Mouse (Mus musculus) left cerebral cortex, adult 2 months (tissue): Measurements from ENCODE around the gene B430218F22Rik. TPM values are rescaled to one million over a fixed set of nuclear protein-coding genes. Genes with fewer than 3 reads are reported as not detected.
A peak's percentile ranks its signal among the peaks of the same experiment; 100 is the strongest.
"Not testable (repeated sequence)": the region's sequence is repeated elsewhere in the genome, so short reads cannot be mapped to it uniquely, and the experiment has no call there.

Source experiments
- DNase-seq, 2 experiments: peaks; one replicate each; pipeline ENCODE4 v3.0.0; 2021 to 2022; ENCODE audit warnings: low spot score in 2 of 2, mixed read lengths in 1 of 2; ENCODE audit errors: extremely low spot score in 1 of 2
- H3K27ac ChIP-seq: fragments of 200-600 bp; 2 replicates; pipeline ENCODE4 v1.8.1; 2022
- H3K4me3 ChIP-seq: fragments of 200-600 bp; 2 replicates; pipeline ENCODE4 v1.8.1; 2022
- CTCF ChIP-seq: fragments of 200-600 bp; IDR thresholded peaks from 2 replicates; pipeline ENCODE4 v1.8.1; 2022; ENCODE audit warnings: antibody characterized with exemption, mild to moderate bottlenecking, moderate library complexity
- intact Hi-C: fragments of 180-260 bp; cut with DNase I; formaldehyde crosslinking; loops from one replicate; pipeline ENCODE4 v1.15.1; 2025
- long read RNA-seq, 2 experiments: library from polyadenylated mRNA; stranded (forward); transcript quantifications; one replicate each; pipeline ENCODE4 v2.0.0; 2021; ENCODE audit warnings: borderline mapping rate in 2 of 2
- total RNA-seq, 2 experiments: library from RNA; stranded (reverse); gene quantifications; 2 replicates each; pipeline ENCODE4 v1.2.3; 2021

The B430218F22Rik gene
- under 1 TPM; 0.45 to 0.61 TPM for total RNA-seq
- long read RNA-seq, experiment 1 = 0 reads
- long read RNA-seq, experiment 2, partial matches to known transcripts = 0 of 1 reads
- long read RNA-seq, experiment 2, other reads (novel, unspliced or antisense) = 0 of 1 reads

DNA sequence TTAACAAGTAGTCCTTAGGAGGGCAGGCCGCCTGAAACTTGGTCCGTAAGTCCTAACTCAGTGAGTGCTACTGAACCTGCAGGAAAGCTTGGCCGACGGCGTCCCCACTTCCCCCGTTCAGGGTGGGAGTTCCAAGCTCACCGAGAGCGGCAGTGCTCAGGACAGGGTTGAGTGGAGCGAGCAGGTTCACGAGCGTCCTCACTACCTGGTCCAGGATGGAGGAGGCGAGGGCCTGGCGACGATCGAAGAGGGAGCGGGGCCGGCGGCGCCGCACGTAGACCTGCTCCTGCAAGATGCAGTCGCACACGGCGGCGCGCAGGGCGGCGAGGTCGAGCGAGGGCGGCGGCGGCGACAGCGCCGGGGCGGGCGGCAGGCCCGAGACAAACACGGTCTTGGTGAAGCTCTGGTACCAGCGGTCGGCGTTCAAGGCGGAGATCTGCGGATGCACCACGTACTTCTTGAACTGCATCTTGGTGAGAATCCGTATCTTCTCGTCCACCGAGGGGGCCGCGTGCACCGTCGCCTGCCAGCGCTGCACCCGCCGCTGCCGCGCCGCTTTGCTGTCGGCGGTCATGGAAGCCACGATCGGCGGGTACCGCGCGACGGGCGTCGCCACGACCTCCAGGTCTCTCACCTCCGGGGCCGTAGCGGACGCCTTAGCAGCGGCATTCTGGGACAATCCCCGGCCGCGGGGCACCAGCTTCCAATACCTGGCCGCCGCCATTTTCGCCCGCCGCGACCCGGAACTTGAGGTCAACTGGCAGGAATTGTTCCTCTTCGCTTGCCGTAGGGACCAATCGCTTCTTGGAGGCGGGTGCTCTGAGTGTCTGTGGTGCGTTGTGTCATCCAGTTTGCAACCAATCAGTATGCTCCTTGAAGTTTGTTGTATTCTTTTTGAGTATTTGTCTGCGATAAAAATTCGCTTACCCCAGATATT is at the start of gene B430218F22Rik, which contains the start of gene Mrps30:
Gene B430218F22Rik (plus strand): TSS at position 120 of the 937 bp plus-strand sequence.
Gene Mrps30 (minus strand): TSS at position 742 of the 937 bp plus-strand sequence.
- no peak for TF ChIP-seq CTCF
- intact Hi-C loops = no loop called here
- peak within 1 kb of the TSS; percentile 72 for H3K4me3 ChIP-seq

DNA sequence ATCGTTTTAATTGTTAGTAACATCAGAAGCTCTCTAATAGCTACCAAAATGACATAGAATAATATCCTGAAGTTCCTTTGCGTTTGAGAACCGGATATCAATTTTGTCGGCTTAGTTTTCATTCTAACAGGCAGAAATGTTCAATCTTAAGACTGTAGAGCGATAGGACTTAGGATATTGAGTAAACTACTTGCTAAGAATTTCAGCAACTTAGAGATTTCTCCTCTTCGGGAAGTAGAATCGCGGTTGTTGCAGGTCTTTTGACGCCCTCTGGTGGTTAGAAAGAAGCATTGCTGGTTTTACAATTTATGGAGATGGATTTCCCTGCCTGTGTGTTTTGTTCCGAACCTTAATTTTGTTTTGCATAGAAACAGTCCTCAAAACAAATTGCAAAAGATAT is 36.2 kb upstream of the B430218F22Rik start:
- Histone ChIP-seq H3K4me3 (no peak overlapping the region), H3K27ac (no peak overlapping the region)
- TF ChIP-seq CTCF = peak; percentile 91
- no peak for DNase-seq
- intact Hi-C loops = loop anchor here (2.0 to 5.0 kb wide), 2 partner anchors 748 to 799 kb away; partner anchors contain the start of gene Hcn1

More for the DNA sequence above, at the start of gene B430218F22Rik, which contains the start of gene Mrps30:
- peak within 1 kb of the TSS; percentile 88 for H3K27ac ChIP-seq
- peak; percentile 93 to 95 for DNase-seq

DNA sequence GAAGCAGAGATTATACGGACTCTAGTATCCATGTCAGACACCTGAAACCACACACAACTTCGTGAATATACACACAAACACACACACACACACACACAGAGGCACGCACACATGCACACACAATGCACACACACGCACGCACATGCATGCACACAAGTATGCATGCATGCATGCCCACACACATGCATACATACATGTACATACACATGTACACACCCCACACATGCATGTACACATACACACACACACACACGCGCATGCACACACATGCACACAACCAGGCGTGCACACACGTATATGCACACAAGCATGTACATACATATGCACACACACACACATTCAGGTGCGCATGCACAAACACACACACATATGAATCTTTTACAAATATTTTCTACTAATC is 35.6 kb upstream of the B430218F22Rik start:
- no peak for DNase-seq
- intact Hi-C loops = loop anchor here (2.0 to 5.0 kb wide), 2 partner anchors 749 to 800 kb away; partner anchors contain the start of gene Hcn1
- no peak for TF ChIP-seq CTCF
- Histone ChIP-seq H3K27ac (no peak overlapping the region), H3K4me3 (no peak overlapping the region)

DNA sequence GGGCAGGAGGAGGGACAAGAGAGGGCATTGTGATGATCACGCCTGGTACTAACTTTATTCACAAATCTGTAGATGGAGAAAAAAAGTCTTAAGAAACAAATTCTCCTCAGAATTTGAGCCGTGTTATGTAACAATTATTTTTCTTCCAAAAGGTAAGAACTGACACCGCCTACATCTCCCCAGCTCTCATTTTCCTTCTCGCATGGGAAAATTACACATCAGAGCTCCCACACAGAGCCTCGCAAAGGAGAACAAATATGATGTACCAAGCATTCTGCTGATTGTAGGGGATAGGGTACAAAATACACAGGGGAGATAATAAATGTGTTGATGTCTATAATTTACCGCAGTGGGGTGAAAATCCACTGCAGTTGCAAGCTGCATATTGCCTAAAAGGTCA is 23.1 kb upstream of the B430218F22Rik start:
- intact Hi-C loops = no loop called here
- Histone ChIP-seq H3K4me3 (no peak overlapping the region), H3K27ac (peak overlapping the region; percentile 20; the same call in 1 of the 2 replicates)
- peak in 1 of 2 experiments; percentile 40 for DNase-seq
- no peak for TF ChIP-seq CTCF

DNA sequence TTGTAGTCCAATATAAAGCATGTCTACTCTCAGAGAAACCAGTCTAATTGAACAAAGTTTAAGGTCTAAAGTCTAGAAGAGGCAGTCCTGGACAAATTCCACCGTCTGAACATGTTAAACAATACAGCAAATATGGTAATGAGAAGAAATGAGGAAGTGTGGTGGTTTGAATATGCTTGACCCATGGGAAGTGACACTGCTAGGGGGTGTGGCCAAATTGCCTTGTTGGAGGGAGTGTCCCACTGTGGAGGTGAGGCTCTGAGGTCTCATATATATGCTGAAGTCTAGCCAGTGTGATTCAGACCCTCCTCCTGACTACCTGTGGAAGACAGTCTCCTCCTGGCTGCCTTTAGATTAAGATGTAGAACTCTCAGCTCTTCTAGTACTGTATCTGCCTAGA is 20.7 kb upstream of the B430218F22Rik start:
- DNase-seq = no peak
- no peak overlapping the region for H3K4me3 ChIP-seq
- no peak for TF ChIP-seq CTCF
- intact Hi-C loops = no loop called here
- no peak overlapping the region for H3K27ac ChIP-seq

DNA sequence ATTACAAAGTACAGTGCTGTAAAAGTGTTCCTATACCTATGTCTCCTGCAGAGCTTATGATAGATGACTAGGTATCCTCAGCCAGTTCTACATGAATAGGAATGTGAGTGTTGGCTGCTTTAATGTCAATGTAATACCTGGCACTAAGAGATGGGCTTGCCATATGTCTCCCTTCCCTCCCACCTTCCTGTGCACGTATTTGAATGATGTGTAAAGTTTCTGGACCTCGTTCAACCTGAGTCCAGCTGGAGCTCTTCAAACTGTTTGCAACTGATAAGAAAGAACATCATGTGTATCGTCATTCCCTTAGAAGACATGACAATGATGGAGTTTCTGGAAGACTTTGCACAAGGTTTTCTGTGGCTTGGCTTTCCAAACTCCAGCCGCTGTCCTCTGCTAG is 13.6 kb upstream of the B430218F22Rik start:
- no peak overlapping the region for H3K27ac ChIP-seq
- no peak for TF ChIP-seq CTCF
- DNase-seq = no peak
- H3K4me3 ChIP-seq = no peak overlapping the region
- intact Hi-C loops = no loop called here

DNA sequence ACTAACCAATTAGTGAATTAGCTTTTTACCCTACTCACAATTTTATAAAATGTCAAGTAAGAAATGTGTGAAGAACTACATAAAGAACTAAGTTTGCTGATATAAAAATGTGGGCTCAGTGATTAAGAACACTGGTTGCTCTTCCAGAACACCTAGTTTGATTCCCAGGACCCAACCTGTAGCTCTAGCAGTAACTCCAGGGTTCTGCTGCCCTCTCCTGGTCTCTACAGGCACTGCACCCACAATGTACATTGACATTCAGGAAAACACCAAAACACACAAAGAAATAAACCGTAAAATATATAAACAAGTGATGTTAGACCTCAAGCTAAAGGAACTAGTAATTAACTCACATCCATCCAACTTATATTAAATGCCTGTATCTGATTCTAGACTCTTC is 7.3 kb upstream of the B430218F22Rik start:
- DNase-seq = peak; percentile 56 to 71
- Histone ChIP-seq H3K27ac (no peak overlapping the region), H3K4me3 (no peak overlapping the region)
- peak; percentile 95 for TF ChIP-seq CTCF
- intact Hi-C loops = loop anchor here (5.0 kb wide), 1 partner anchor 1042 kb away; no protein-coding TSS in a partner anchor

DNA sequence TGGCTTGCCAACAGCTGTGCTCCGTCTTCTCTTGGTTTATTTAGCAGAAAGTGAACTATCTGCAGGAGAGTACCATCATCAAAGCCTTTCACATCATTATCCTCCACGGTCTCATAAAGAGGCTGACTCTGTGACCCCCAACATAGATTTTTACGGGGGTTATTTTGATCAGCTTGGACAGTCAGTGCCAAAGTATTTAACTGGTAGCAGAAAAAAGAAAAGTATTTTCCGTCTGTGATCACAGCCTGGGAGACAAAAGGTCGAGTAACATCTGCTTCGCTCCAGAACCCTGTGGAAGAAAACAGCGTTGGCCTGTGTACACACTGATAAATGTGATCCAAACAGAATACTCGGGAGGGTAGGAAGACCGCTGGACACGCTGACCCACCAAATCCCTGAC is 6.0 kb upstream of the B430218F22Rik start:
- Histone ChIP-seq H3K27ac (no peak overlapping the region), H3K4me3 (no peak overlapping the region)
- TF ChIP-seq CTCF = no peak
- intact Hi-C loops = no loop called here
- no peak for DNase-seq

DNA sequence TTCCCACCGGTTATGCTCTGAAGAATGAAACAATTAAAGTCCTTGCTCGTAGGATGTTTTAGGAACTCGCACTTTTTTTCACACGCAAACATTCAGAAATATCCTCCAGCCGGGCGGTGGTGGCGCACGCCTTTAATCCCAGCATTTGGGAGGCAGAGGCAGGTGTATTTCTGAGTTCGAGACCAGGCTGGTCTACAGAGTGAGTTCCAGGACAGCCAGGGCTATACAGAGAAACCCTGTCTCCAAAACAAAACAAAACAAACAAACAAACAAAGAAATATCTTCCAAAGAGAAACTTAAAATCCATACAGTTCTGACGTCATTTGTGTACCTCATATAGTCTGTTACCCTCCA is 995 bp downstream of the B430218F22Rik start:
- intact Hi-C loops, DNase-seq, H3K27ac ChIP-seq: not testable (repeated sequence)
- peak overlapping the region; percentile 72 for H3K4me3 ChIP-seq

DNA sequence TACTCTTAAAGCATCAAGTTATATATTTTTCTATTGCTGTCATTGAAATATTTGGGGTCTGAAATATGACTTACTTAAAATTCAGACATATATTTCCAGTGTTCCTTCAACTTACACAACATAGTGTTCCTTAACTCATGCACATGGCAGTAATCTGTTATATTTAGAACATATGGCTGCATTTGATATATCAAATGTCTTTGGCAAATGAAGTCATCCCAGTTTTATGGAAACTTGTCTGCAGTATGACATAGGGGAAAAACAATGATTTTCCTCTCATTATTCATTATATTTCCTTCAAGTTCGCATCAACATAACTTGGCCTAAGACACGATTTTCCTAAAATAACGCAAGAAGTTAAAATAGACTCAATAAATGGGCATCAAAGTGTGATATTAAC is 9.4 kb downstream of the B430218F22Rik start:
- Histone ChIP-seq H3K27ac (no peak overlapping the region), H3K4me3 (no peak overlapping the region)
- DNase-seq = no peak
- no peak for TF ChIP-seq CTCF
- intact Hi-C loops = no loop called here

DNA sequence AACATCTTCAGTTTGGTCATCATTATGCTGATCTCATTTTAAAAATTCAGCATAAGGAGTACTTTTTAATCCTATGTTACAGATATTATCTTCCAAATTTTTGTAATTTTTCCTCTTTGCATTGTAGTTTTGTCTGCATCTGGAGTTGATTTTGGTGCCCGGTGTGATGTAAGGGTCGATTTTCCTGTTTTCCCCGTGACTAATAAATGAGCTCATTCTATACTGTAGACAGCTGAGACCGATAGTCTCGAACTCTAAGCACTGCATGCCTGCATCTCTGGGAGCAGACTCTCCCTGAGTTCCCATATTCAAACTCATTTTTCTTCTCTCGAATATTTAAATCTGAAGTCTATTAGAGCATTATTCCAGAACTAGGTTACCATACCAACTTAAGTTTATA is 13.9 kb downstream of the B430218F22Rik start:
- no peak overlapping the region for H3K4me3 ChIP-seq
- intact Hi-C loops = loop anchor here (5.0 kb wide), 1 partner anchor 977 kb away; no protein-coding TSS in a partner anchor
- H3K27ac ChIP-seq = no peak overlapping the region
- no peak for DNase-seq
- TF ChIP-seq CTCF = no peak

DNA sequence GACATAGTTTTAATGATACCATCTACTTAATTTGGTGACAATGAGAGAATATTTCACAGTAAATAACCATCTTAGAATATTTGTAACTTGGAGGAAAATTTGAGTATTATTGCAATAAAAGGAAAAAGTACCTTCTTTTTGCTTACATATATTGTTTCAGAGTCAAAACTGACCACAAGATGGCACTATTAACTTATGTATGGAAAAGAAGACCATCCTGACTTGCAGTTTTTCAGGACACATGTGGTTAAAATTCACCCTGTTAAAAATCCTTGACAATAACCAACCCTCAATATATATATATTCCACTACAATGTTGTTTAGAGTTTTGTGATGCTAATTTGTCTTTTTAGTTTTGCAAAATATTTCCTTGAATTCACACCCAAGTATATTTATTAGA is 17.1 kb downstream of the B430218F22Rik start:
- peak; percentile 77 for TF ChIP-seq CTCF
- Histone ChIP-seq H3K4me3 (no peak overlapping the region), H3K27ac (no peak overlapping the region)
- intact Hi-C loops = loop anchor here (2.0 to 5.0 kb wide), 3 partner anchors 915 to 974 kb away; no protein-coding TSS in a partner anchor
- no peak for DNase-seq
